Mouse (Mus musculus): ENCODE measurements around the gene Raly.

The Raly gene

DNA sequence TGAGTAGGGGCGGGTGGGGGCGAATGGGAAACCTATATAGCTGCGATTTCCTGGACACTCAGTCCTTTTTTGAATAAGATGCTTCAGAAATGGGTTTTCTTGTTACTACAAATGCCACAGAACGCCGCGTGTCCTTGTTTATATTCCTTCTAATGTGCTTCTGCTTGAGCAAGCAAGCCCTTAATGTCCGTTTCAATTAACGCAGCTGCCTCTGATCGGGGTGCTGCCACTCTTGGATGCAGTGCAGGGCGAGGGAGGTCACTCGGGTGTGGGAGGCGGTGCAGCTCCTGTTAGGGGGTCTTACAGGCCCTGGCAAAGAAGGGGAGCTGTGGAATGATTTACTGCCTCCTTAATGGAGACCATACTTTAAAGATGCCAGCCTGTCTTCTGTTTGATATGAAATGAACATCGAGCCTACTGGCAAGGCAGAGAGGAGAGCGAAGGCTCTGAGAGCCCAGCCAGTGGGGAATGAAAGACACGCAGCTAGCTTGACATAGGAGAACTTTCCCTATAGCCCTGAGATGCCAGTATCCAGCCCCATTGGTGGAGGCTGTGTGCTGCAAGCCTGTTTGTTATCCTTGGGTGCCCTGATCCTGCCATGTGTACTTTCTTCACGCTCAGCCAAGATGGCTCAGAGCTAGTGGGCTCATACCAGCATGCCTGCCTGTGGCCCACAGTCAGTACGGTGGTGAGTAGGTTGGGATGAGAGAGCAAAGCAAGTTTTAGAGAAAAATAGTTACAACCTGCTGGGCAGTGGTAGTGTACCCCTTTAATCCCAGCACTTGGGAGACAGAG is 7.8 kb upstream of the Raly start:
- DNase-seq (ENCODE audit: low read depth, low spot score): no peak

DNA sequence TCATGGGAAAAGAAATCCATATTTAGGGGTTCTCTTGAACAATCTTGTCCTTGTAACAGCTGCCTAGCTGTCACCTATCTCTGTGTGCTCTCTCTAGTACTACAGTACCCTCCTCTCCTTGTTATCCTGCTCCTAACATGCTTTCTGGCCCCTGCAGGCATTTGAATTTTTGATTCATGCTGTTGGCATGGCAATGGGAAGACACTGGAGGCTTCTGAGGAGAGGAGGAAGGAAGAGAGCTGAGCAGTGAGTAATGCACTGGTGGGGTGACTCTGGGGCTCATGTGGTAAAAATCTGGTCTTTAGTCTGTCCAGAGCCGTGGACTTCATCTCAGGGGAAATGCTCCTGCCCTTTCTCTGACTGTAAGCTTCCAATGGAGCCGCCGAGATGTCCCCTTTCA is 5.6 kb upstream of the Raly start:
- no peak for DNase-seq (ENCODE audit: low read depth, low spot score)

DNA sequence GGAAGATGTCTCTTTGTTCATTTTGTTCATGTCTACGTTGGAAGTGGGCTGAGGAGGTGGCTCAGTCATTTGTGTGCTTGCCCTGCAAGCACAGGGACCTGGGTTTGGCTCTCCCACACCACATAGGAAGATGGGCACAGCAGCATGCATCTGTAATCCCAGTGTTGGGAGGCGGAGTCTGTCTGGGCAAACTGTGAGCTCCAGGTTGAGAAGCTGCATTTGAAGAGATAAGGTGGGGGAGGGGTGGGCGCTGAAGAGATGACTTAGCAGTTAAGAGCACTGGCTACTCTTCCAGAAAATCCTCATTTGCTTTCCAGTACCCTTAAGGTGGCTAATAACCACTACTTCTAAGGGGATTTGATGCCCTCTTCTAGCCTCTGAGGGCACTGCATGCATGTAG is 4.7 kb upstream of the Raly start:
- DNase-seq (ENCODE audit: low read depth, low spot score): no peak

DNA sequence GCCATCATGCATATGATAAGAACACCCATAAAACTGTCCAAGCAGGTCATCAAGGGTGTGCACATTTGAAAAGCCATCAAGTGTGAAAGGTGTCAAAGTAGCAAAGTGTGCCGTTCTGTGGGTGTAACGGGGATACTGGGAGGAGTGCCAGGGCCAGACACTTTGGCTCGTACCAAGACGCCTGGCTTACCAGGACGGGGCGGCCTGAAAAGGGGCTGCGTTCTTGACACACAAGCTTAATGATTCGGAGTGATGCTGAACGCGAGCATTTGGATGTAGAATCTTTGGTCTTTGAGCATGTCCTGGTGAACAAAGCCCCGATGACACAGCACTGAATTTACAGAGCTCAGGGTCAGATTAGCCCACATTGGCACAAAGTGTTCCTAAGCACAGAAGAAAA is 4.1 kb upstream of the Raly start:
- DNase-seq (ENCODE audit: low read depth, low spot score): no peak

DNA sequence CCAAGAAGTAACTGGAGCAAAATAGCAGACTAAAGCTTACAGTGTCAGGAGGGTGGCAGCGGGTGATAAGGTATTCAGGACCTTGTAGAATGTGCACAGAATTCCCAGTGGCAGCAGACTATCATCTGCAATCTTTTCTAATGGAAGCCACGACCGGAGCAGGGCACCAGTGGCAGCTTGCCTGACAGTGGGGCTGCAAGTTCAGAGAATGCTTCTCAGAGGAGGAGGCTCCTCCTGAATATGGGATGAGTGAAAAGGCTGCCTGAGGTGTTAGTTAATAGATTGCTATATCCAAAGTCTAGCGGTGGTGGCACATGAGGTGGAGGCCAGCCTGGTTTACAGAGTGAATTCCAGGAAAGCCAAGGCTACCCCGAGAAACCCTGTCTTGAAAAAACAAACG is 1.5 kb upstream of the Raly start:
- no peak for DNase-seq (ENCODE audit: low read depth, low spot score)

DNA sequence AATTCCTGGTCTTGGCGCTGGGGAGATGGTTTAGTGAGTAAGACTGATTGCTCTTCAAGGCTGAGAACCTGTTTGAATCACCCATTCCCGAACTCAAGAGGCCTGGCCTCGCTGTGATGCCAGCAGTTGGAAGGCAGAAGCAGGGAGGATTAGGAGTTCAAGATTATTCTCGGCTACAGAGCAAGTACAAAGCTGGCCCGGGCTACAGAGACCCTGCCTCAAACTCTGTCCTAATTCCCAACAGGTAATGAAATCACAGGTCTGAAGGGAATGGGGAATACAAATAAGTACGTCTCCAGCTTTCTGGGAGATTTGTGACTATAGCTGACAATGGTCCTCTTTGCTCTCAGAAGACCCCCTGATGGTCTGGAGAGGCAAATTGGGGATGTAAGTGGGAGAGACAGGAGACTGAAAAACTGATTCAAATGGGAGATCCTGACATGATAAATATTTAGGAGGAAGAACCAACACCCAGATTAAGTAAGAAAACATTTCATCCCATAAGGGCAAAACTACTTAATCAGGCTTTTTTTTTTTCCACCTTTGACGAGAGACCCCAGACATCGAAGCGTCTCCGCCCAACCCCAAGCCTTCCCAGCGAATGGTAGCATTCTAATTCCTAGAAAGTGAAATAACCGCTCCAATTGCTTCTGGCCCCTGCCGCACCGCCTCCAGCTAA is 780 bp upstream of the Raly start:
- DNase-seq (ENCODE audit: low read depth, low spot score): no peak

DNA sequence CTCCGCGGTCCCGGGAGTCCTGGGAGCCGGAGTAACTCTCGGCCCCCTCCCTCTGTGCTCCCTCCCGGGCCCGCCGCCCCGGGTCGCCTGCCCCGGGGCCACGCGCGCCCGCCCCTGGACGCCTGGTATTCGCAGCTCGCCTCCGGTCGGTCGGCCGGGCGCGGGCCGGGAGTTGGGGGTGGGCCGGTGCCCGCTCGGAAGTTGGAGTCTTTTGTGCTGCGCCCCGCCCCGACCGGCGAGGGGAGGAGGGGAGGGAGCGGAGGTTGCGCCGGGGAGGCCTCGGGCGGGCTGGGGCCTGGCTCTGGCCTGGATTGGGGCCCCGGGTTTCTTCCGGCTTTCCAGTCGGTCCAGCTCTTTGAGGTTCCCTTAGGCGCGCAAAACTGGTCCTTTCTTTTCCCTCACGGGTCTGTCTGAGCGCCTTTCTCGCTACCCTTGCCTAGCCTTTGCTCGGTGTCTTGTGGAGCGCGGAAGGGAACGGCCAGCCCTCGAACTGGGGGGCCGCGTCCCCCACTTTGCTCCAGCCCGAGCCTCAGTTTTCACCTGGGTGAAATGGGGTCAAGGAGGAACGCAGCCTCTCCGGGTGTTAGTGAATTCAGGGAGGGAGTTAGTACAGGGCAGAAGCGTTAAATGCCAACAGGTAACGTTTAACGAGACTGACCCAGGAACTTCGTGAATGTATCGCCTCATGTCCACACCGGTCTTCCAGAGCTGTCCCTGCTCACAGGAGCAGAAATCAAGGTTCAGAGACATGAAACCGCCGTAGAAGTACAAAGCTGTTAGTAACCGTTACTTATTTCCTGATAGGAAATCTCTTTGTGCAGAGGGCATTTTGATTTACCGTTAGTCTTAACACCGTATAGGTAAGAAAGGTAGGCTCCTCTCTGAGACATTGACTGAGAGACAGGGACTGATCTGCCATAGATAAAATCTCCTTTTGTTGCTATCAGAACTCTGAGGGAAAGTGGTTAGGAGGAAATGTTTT is 1.1 kb downstream of the Raly start:
- peak; percentile 67 for DNase-seq (ENCODE audit: low read depth, low spot score)

DNA sequence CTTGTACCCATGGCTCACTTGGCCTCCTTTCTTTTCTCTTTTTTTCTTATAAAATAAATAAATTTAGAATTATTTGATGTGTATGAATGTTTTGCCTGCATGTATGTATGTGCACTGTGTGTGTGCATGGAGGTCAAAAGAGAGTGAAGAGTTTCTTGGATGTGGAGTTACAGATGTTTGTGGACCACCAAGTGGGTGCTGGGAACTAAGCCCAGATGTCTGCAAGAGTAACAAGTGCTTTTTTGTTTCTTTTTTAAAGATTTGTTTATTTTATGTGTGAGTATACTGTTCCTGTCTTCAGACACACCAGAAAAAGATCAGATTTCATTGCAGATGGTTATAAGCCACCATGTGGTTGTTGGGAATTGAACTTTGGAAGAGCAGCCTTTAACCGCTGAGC is 12.5 kb downstream of the Raly start:
- no peak for DNase-seq (ENCODE audit: low read depth, low spot score)

DNA sequence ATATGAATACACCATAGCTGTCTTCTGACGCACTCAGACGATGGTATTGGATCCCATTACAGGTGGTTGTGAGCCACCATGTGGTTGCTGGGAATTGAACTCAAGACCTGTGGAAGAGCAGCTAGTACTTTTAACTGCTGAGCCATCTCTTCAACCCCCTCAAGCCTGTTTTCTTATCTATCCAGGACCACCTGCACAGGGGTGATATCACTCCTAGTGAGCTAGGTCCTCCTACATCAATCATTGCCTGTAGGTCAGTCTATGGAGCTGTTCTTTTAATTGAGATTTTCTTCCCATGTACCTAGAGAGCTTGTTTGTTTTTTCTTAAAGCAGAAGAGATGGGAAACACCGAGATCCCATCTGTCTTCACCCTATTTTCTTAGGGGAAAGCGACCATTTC is 12.9 kb downstream of the Raly start:
- no peak for DNase-seq (ENCODE audit: low read depth, low spot score)

DNA sequence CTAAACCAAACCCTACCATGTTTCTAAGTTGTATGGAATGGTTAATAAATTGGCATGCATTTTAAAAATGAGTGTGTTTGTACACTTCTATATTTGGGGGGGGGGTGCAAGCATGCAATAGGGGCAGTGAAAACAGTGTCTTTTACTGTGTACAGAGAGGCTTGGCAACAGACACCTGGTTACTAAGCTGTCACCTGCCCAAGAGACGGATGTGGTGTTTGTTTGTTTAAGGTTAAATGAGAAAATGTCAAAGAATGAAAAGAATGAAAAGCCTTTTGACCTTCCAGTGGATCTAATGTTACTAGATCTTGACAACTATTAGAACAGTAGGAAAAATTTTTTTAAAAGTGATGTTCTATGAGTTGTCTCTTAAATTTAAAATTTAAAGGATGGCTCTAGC is 16.8 kb downstream of the Raly start:
- DNase-seq (ENCODE audit: low read depth, low spot score): no peak

DNA sequence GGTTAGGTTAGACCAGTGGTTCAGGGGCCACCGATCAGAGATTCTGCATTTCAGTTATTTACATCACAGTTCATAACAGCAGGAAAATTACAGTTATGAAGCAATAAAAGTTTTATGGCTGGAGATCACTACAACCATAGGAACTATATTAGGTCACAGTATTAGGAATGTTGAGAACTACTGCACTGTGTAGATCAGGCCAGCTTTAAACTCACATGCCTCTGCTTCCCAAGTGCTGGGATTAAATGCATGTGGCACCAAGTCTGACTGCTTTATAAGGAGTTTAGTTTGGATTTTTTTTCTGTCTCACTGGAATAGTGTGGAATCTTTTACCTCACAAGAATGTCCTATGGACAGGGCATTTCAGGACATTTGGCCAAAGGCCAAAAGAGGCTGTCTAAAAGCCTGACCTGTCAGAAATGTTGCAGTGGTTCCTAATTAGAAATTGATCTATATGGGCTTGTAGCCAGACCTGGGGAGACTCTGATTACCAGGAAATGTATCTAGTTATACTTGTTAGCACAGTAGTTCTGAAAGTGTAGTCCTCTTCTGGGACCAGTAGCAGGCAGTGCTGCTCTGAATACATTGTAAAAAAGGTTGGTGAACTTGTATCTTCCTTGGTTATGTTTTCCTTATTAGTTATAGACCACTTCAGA is 18.3 kb downstream of the Raly start:
- no peak for DNase-seq (ENCODE audit: low read depth, low spot score)

DNA sequence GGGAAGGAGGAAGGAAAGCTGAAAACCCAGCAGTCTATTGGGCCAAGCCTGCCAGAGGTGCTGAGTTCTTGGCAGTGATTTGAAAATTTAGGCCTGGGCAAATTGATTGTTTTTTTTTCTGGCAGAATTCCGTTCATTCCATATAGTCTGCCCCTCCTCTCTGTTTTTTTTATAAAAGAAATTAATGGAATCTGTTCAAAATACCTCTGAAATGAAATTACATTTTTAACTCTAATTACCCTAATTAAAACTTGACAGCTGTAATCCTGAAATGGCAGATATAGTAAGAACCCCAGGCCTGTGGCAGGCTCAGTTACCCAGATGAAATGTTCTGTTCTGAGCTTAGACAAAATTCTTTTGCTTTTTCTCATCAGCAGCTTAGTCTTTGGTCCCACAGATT is 19.9 kb downstream of the Raly start:
- no peak for DNase-seq (ENCODE audit: low read depth, low spot score)

DNA sequence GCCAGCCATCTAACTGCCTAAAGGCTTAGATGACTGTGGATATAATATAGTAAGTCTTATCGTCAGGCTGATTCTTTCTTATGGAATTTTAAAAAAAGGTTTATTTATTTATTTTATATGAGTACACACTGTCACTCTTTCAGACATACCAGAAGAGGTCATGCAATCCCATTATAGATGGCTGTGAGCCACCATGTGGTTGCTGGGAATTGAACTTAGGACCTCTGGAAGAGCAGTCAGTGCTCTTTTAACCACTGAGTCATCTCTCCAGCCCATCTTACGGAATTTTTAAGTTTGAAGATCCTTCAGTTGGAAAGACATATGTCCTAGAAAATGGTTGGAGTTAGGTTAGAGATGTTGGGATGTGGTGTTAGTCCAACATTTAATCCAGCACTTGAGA is 22.5 kb downstream of the Raly start:
- no peak for DNase-seq (ENCODE audit: low read depth, low spot score)

DNA sequence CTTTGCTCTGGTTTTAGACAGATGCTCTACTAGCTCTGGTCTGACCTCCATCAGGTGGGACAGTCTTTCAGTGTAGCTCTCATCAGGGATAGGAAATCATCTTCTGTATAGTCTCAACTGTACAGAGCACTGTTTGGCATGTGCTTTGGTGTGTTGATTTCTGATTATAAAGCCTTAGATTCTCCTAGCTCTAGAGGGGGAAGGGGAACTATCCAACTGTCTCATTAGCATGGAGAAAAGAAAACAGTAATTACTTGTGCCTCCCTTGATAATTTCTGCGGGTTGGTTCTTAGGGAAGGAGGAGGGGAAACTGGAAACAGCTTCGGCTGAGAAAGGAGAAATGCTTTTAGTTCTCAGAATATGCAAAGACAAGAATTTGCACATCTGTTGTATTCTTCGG is 26.2 kb downstream of the Raly start:
- no peak for DNase-seq (ENCODE audit: low read depth, low spot score)

DNA sequence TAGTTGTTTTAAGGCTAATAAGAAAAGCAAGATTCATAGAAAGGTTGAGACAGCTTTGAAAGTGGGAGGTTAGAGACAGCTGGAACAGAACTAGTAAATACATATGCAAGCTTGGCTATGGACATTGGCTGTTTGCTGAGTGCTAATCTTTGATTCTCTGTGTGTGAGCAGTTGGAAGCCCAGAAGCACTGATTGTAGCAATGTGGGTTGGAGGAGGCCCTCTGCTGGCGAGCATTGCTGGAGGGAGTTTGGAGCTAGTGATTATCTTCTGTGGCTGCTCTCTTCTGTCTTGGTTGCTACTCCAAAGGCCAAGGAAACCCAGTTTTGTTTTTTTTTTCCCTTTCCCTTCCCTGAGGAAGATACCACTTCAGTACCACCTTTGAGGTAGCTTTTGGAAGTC is 26.9 kb downstream of the Raly start:
- no peak for DNase-seq (ENCODE audit: low read depth, low spot score)

DNA sequence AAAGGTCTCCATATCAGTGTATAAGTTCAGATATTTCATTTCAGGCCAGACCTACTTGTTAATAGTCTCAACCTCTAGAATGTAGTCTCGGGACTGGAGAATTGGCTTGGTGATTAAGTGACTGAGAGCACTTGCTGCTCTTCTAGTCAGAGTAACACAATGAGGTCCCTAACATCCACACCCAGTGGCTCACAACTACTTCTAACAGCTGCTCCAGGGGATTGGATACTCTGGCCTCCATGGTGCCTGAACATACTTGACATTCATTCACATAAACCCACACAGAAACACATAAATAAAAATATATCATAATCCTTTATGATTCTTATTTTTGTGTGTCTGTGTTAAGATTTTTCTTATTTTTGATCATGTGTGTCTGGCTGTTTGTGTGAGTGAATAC is 27.7 kb downstream of the Raly start:
- DNase-seq (ENCODE audit: low read depth, low spot score): no peak

DNA sequence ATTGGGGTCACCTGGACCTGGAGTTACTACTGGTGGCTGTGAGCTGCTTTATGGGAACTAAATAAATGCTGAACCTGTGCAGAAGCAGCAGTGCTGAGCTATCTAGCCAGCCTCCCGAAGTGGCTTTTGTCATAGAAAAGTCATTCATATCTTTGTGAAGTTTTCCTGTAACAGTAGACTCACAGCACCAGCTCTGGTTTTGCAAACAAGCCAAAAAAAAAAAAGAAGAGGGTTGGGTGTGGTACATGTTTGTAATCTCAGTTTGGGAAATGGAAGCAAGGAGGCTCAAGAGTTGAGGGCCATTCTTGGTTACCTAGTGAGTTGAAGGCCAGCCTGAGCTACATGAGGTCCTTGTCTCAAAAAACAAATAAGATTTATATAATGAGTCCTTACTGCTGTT is 29.4 kb downstream of the Raly start:
- no peak for DNase-seq (ENCODE audit: low read depth, low spot score)

DNA sequence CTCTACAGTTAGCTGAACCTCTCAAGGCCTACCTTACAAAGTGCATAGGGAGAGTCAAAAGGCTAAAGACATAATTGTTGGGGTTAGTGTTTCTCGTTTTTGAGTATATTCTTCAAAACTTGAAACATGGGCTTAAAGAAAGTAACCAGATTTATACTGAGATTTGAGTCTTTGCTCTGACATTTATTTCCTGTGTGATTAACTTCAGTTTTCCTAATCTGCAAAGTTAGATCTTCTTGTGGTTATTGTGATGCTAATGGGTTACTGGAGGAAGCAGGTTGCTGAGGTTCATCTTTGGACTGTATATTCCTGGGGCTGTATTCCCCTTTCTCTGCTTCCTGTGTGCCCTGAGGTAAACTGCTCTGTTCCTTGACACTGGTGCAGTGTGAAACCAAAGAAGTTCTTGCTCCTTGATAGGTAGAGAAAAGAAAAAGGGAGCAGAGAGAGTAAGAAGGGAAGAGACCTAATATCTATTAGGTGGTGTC is 35.2 kb downstream of the Raly start:
- no peak for DNase-seq (ENCODE audit: low read depth, low spot score)

DNA sequence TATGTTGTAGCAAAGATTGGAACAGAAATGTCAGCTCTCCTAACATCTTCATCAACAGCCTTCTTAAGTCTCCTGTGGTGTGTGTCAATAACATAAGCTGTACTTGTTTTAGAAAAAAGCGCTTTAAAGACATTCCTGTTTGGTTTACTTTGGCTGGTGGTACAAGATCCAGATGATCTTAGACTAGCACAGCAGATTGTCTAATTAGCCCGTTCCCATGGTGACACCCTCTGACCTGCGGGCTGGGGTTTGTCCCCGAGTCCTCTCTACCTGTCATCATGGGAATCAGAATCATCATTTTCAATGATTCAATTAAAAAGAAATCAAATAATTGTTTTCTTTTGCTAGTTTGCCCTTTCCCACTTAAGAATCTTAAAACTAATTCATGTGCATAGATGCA is 36.6 kb downstream of the Raly start:
- no peak for DNase-seq (ENCODE audit: low read depth, low spot score)

DNA sequence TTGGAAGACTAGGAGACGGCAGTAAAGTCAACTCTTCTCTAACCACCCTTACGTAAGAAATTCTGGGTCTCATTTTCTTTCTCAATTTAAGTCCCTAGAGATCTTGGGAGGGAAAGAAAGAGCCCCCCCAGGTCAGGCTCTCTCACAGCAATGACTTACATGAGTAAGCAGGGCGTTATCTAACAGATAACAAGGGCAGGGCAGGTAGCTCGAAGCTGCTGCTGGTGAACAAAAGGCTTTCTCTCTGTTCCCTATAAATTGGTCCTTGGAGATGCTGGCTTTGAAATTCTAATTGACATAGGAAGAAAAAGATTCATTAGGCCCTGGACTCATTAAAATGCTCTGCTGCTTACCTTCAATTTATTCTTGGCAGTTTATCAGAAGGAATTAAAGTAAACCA is 41.6 kb downstream of the Raly start:
- DNase-seq (ENCODE audit: low read depth, low spot score): no peak

DNA sequence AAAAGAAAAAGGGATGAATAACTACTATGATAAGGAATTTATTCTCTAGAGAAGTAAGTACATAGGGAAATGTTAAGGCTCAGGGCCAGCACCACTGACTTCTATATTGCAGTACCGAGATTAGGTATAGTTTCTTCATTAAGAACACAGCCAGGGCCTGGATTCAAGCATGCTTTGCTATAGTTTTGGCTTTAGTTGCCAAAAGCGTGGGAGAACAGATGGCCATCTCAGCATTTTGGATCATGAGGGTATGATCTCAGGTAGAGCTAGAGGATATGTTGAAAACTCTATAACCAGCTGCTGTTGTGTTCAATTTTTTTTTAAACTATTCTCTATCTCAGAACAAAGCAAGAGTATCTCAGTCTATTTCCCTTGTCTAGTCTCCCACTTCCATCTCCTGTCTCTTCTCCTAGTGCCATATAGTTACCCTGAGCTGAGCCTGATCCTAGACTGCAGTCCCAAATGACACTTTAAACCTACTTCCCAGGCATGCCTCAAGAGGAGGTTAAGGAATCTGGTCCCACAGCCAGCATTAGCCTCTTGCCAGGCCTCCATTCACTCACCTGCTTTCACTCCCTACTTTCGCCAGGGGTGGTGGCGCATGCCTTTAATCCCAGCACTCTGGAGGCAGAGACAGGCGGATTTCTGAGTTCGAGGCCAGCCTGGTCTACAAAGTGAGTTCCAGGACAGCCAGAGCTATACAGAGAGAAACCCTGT is 43.4 kb downstream of the Raly start:
- no peak for DNase-seq (ENCODE audit: low read depth, low spot score)
